Mouse (Mus musculus): ENCODE results near the gene Ggact. TPM values are rescaled to one million over a fixed set of nuclear protein-coding genes. Genes with fewer than 3 reads are reported as not detected.

Gene Ggact
- polyA plus RNA-seq (2015; fragmentation: Nextera tagmentation; extraction: Ambion mirVana) = 9.7 and 12.1 TPM in 2 replicates

DNA sequence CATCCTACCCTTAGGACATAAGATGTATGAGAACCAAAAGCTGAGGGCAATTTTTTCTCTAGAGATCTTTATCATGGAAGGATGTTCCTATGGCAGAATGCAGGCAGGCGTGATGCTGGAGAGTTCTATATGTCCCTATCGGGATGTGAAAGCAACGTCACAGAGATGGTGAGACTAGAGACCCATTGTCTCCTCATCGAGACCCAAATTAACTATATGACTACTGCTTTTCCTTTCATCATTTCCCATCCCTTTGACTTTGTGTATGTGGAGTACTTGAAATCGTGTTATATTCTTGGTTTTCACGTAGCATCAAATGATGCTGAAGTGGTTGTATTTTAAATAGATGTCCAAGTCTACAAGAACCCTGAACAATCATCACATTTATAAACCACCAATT is at the start of gene Ggact:
Ggact (minus strand) TSS at position 101 of the 400 bp plus-strand sequence.
- H3K27ac ChIP-seq = no peak within 1 kb of the TSS
- WGBS = 73% methylated on average over 6 of the region's 6 CpGs

DNA sequence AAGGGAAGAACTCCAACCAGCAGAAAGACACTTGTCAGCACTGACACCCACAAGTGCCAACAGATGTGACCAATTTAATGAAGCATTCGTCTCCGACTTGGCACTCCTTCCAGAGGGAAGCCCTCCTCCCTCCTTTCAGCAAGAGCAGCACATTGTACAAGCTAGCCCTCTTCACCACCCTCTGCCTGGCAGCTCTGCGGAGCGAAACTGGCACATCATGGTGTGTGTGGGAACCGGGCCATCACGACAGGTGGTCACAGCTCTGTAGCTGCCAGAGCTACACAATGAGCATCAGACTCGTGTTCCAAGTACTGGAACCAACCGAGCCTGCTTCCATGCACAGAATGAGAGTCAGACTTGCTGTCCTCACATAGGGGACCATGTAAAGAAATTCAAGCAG is 44.4 kb upstream of the Ggact start:
- Histone ChIP-seq H3K27me3 (no peaks in the 10 kb centered on the region), H3K36me3 (peaks cover 36% of the 10 kb centered on the region), H3K9ac (no peak overlapping the region), H3K27ac (no peak overlapping the region), H3K4me3 (no peak overlapping the region), H3K4me2 (no peak overlapping the region), H3K9me3 (no peaks in the 10 kb centered on the region), H3K4me1 (no peaks in the 10 kb centered on the region)
- no peak for ATAC-seq (ENCODE audit: insufficient number of reproducible peaks, insufficient read depth, low FRiP score, low TSS enrichment, low read depth)
- 86% methylated on average over 8 of the region's 8 CpGs for WGBS

More for the DNA sequence above, at the start of gene Ggact:
- Histone ChIP-seq H3K36me3 (0 out of 2 replicates have a peak, but pooled peaks cover 3% of the 10 kb centered on the region), H3K27me3 (no peaks in the 10 kb centered on the region), H3K4me2 (peak within 1 kb of the TSS; percentile 91), H3K4me1 (peaks cover 11% of the 10 kb centered on the region; the same call in 1 of the 2 replicates), H3K9ac (peak within 1 kb of the TSS; percentile 75), H3K9me3 (no peaks in the 10 kb centered on the region), H3K4me3 (peak within 1 kb of the TSS; percentile 71)
- no peak for ATAC-seq (ENCODE audit: insufficient number of reproducible peaks, insufficient read depth, low FRiP score, low TSS enrichment, low read depth)

DNA sequence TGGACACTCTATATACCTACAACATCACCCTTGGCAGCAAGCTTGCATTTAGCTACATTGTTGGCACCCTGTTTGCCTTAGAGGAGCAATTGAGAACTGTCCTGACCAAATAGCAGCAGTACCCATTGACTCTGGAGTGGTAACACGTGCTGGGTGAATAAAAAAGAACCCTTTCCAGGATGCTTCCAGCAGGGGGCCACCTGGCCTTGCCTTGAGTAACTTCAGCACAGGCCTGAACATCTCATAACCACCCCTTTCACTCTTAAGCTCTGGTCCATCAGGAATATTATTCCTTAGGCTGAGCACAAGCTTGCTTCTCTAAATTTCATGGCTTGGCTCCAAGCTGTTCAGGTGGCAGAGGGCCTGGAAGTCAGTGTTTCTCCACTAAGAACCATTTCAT is 39.8 kb upstream of the Ggact start:
- Histone ChIP-seq H3K4me3 (no peak overlapping the region), H3K27ac (no peak overlapping the region), H3K4me2 (no peak overlapping the region), H3K27me3 (no peaks in the 10 kb centered on the region), H3K36me3 (peaks cover 11% of the 10 kb centered on the region; the same call in 1 of the 2 replicates), H3K9me3 (no peaks in the 10 kb centered on the region), H3K4me1 (no peaks in the 10 kb centered on the region), H3K9ac (no peak overlapping the region)
- 0 out of 2 replicates have a peak, but pooled peaks have one; percentile 50 for ATAC-seq (ENCODE audit: insufficient number of reproducible peaks, insufficient read depth, low FRiP score, low TSS enrichment, low read depth)
- 27% methylated on average over 1 of the region's 1 CpGs for WGBS

DNA sequence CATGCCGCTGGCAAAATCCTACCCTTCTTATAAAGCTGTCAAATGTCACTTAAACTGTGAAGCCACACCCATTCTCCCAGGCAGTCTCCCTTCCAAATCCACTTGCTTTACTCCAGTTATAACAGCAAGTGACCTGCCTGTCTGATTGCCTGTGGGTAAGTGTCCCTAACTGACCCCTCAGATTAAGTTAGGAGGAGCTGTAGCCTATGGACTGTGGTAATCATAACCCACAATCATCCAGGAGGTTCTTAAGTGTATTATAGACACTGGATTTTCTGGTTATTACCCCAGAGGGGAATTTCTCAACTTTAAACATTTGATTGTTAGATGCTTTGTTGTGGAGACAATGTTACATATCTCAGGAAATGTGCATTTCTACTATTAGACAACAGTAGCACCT is 39.0 kb upstream of the Ggact start:
- peaks cover 18% of the 10 kb centered on the region; the same call in 1 of the 2 replicates for H3K36me3 ChIP-seq
- no peak overlapping the region for H3K27ac ChIP-seq
- ATAC-seq (ENCODE audit: insufficient number of reproducible peaks, insufficient read depth, low FRiP score, low TSS enrichment, low read depth) = no peak
- no peaks in the 10 kb centered on the region for H3K27me3 ChIP-seq
- H3K9me3 ChIP-seq = no peaks in the 10 kb centered on the region
- no peak overlapping the region for H3K9ac ChIP-seq
- H3K4me1 ChIP-seq = no peaks in the 10 kb centered on the region
- 92% methylated on average over 1 of the region's 1 CpGs for WGBS
- H3K4me2 ChIP-seq = no peak overlapping the region
- no peak overlapping the region for H3K4me3 ChIP-seq

DNA sequence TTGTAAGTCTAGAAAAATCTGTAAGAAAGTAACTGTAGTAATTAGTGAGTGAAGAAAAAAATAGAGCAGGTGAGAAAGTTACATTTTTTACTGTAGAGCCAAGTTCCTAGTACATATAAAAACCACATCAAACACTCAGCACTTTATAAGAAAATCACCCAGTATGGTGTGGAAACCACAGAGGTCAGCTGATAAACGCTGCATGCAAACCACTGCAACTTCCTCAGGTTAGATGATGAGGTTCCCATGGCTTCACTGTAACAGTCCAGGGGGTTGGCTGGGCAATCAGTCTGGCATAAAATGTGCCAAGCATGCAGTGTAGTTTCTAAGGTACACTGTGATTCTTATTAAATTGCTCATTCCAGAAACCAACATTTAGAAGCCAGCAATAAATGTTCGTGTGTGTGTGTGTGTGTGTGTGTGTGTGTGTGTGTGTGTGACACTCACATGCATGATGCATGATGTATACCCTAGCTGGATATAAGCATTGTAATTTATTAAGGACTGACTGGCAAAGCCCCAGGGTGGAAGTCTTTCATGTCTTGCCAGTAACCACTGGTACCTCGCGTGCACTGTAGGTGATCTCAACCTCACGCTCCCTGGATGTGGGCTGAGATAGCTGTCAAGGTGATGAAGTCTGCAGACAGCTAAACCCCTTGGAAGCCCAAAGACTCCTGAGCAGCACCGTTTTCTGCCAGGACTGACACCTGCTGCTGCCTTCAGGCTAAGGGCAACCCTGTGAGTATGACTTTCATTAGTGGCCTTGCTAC is 38.3 kb upstream of the Ggact start:
- ATAC-seq (ENCODE audit: insufficient number of reproducible peaks, insufficient read depth, low FRiP score, low TSS enrichment, low read depth) = no peak
- WGBS = 82% methylated on average over 6 of the region's 6 CpGs
- H3K27ac ChIP-seq = no peak overlapping the region
- no peak overlapping the region for H3K4me2 ChIP-seq
- H3K27me3 ChIP-seq = no peaks in the 10 kb centered on the region
- H3K9me3 ChIP-seq = no peaks in the 10 kb centered on the region
- H3K9ac ChIP-seq = no peak overlapping the region
- H3K4me1 ChIP-seq = no peaks in the 10 kb centered on the region
- H3K4me3 ChIP-seq = no peak overlapping the region
- H3K36me3 ChIP-seq = peaks cover 23% of the 10 kb centered on the region

DNA sequence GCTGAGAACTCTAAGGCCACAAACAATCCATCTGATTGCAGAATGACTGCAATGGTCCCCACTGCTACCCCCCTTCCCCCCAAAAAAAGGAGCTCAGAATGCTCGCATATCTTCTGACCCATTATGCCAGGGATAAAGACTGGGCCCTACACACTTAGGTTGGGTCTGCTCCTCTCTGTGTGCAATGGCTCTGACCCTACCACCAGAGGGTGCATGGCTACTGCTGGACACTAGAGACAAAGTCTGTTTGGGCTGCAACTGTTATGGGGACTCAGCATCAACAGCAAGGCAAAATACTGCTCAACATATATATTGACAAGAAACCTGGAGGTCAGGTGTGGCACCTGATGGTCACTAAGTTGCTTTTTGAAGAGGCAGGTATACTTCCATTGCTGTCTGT is 37.4 kb upstream of the Ggact start:
- H3K36me3 ChIP-seq = peaks cover 30% of the 10 kb centered on the region
- no peak overlapping the region for H3K4me3 ChIP-seq
- no peaks in the 10 kb centered on the region for H3K27me3 ChIP-seq
- ATAC-seq (ENCODE audit: insufficient number of reproducible peaks, insufficient read depth, low FRiP score, low TSS enrichment, low read depth) = no peak
- H3K9me3 ChIP-seq = no peaks in the 10 kb centered on the region
- H3K4me2 ChIP-seq = no peak overlapping the region
- no peak overlapping the region for H3K9ac ChIP-seq
- no peaks in the 10 kb centered on the region for H3K4me1 ChIP-seq
- 86% methylated on average over 1 of the region's 1 CpGs for WGBS
- no peak overlapping the region for H3K27ac ChIP-seq

DNA sequence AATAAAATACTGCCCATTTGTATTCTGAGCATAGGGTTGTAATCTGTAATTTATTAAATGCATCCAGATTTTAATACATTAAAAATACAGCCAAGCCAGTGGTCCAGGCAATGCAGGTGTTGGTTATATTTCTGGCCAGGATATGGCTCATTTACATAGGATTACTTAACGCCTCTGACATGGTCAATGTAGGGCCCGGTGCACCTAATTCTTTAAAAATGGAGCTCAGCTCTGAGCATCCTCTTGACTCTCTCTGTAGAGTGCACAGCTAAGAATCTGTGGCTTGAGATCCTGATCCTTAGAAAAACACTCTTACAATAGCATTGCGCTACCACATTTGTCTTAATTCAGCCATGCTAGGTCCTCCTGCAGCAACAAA is 29.9 kb upstream of the Ggact start:
- no peak for ATAC-seq (ENCODE audit: insufficient number of reproducible peaks, insufficient read depth, low FRiP score, low TSS enrichment, low read depth)
- Histone ChIP-seq H3K27ac (no peak overlapping the region), H3K4me1 (no peaks in the 10 kb centered on the region), H3K36me3 (peaks cover 77% of the 10 kb centered on the region), H3K27me3 (no peaks in the 10 kb centered on the region), H3K9me3 (no peaks in the 10 kb centered on the region), H3K4me3 (no peak overlapping the region), H3K9ac (no peak overlapping the region), H3K4me2 (no peak overlapping the region)
- 90% methylated on average over 3 of the region's 3 CpGs for WGBS

DNA sequence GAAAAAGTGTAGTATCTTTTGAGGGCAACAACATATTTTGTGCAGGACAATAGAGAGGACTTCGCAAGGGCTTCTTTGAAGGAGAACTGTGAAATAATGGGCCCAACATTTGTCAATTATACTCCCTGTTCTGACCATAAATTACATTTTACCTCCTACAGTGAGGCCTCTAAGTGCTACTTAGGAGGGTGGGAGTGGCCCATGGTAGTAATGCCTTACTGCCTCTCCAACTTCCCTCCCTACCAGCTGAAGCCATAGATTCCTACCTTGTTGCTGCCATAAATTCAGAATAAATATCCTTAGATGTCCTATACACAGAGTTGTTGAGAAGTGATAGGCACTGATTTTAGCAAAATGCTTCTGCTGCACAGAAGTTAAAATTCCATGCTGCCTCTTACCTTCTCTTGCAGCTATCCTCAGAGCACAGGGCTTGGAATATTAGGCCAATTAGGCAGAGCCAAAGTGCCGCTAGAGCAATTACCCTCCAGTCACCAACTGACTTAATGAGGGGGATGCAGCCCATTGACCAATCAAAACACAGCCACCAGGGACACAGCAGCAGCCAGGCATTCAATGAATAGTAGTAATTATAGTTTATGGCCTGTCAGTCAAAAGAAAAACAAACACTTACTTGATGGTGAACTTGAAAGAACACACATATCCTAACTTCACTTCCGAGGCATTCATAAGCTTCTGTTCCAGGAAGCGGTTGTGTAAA is 29.4 kb upstream of the Ggact start:
- Histone ChIP-seq H3K9me3 (no peaks in the 10 kb centered on the region), H3K9ac (no peak overlapping the region), H3K4me2 (no peak overlapping the region), H3K27ac (no peak overlapping the region), H3K4me1 (no peaks in the 10 kb centered on the region), H3K27me3 (no peaks in the 10 kb centered on the region), H3K4me3 (no peak overlapping the region), H3K36me3 (peaks cover 76% of the 10 kb centered on the region)
- 71% methylated on average over 4 of the region's 4 CpGs for WGBS
- no peak for ATAC-seq (ENCODE audit: insufficient number of reproducible peaks, insufficient read depth, low FRiP score, low TSS enrichment, low read depth)

DNA sequence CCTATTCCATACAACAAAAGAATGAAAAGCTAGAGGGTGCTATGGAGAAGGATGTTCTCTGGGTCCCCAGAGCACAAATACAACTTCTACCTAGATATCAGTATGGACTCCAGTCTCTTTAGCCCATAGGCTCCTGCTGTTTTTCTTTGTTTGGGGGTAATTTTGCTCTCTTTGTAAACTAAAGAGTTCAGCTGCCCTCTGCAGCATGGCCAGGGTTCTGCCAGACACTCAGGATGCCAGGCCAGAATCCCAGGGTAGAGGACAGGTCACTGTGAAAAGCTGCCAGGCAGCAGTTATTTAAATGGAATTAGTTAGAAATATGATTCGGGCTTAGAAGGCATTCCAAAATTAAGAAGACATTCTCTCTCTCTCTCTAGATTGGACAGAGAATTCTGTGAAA is 22.9 kb upstream of the Ggact start:
- H3K27ac ChIP-seq = no peak overlapping the region
- no peak overlapping the region for H3K4me3 ChIP-seq
- 85% methylated on average over 1 of the region's 1 CpGs for WGBS
- no peak for ATAC-seq (ENCODE audit: insufficient number of reproducible peaks, insufficient read depth, low FRiP score, low TSS enrichment, low read depth)
- H3K27me3 ChIP-seq = no peaks in the 10 kb centered on the region
- H3K4me2 ChIP-seq = no peak overlapping the region
- no peak overlapping the region for H3K9ac ChIP-seq
- H3K36me3 ChIP-seq = peaks cover 46% of the 10 kb centered on the region
- H3K4me1 ChIP-seq = no peaks in the 10 kb centered on the region
- H3K9me3 ChIP-seq = no peaks in the 10 kb centered on the region

DNA sequence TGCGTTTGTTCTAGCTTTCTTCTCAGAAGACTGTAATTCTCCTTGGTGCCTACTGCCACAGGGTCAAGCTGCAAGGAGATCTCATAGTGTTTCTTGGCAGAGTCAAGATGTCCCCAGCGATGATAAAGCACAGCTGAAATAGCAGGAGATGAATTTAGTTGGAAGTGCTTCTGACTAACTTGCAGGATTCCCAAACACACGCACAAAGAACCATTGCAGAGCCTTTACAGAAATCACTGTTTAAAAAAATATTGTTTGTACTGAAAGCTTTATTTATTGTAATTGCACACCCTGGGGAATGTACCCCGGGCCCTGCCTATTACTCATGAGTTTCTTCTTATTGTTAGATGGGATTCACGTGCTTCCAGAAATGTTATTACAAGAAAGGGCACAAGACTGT is 6.5 kb upstream of the Ggact start:
- H3K9ac ChIP-seq = no peak overlapping the region
- 76% methylated on average over 5 of the region's 5 CpGs for WGBS
- H3K4me3 ChIP-seq = no peak overlapping the region
- ATAC-seq (ENCODE audit: insufficient number of reproducible peaks, insufficient read depth, low FRiP score, low TSS enrichment, low read depth) = no peak
- no peaks in the 10 kb centered on the region for H3K27me3 ChIP-seq
- no peak overlapping the region for H3K27ac ChIP-seq
- no peaks in the 10 kb centered on the region for H3K4me1 ChIP-seq
- peaks cover 18% of the 10 kb centered on the region; the same call in 1 of the 2 replicates for H3K36me3 ChIP-seq
- no peak overlapping the region for H3K4me2 ChIP-seq
- no peaks in the 10 kb centered on the region for H3K9me3 ChIP-seq

DNA sequence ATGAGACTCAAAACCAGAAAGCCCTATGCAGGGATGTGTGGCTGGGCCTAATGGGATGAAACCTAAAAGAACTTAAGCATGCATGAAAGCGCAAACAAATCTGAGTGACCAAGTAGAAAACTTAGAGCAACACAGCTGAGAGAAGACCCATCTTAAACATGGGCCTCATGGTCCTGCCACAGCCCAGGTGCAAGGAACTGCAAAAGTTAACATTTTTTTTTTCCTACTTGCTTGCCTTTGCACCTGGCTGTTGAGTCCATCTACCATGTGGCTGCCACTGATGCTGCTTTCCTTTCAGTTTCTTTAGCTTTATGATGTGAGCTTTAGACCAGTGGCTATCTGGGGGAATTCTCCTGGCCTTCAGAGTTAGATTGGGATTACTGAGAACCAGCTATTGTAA is 4.1 kb upstream of the Ggact start:
- H3K4me2 ChIP-seq = no peak overlapping the region
- H3K4me3 ChIP-seq = no peak overlapping the region
- H3K36me3 ChIP-seq = 0 out of 2 replicates have a peak, but pooled peaks cover 3% of the 10 kb centered on the region
- H3K9me3 ChIP-seq = no peaks in the 10 kb centered on the region
- no peak for ATAC-seq (ENCODE audit: insufficient number of reproducible peaks, insufficient read depth, low FRiP score, low TSS enrichment, low read depth)
- WGBS = 87% methylated on average over 1 of the region's 1 CpGs
- H3K9ac ChIP-seq = no peak overlapping the region
- no peaks in the 10 kb centered on the region for H3K27me3 ChIP-seq
- no peak overlapping the region for H3K27ac ChIP-seq
- 0 out of 2 replicates have a peak, but pooled peaks cover 4% of the 10 kb centered on the region for H3K4me1 ChIP-seq
